Mouse (Mus musculus) lung, embryonic 16.5 days (tissue): ENCODE measurements around the gene Cldn6. TPM values are rescaled to one million over a fixed set of nuclear protein-coding genes. Genes with fewer than 3 reads are reported as not detected.
A peak's percentile ranks its signal among the peaks of the same experiment; 100 is the strongest.

Experiments
- ATAC-seq: fragments of 200-750 bp; cut with Nextera tagmentation; 2 replicates; pipeline ENCODE4 v1.8.0; 2017; ENCODE audit warnings: low read depth, mild to moderate bottlenecking, moderate library complexity
- H3K27ac ChIP-seq: fragments of 300-500 bp; sonication (generic); 2 replicates; pipeline ENCODE4 v1.5.1; 2014; ENCODE audit warnings: mild to moderate bottlenecking, control low read depth, low read length
- H3K27me3 ChIP-seq: fragments of 300-500 bp; sonication (generic); 2 replicates; pipeline ENCODE4 v1.6.1; 2014; ENCODE audit warnings: low read depth, low read length, mixed read lengths; ENCODE audit not compliant: control insufficient read depth, insufficient read depth
- H3K36me3 ChIP-seq: fragments of 300-500 bp; sonication (generic); 2 replicates; pipeline ENCODE4 v1.6.1; 2014; ENCODE audit warnings: low read length; ENCODE audit not compliant: control insufficient read depth, insufficient read depth
- H3K4me1 ChIP-seq: fragments of 300-500 bp; sonication (generic); replicated peaks from 2 replicates; pipeline ENCODE4 v1.6.1; 2014; ENCODE audit warnings: low read length, mixed read lengths; ENCODE audit not compliant: control insufficient read depth, insufficient read depth
- H3K4me2 ChIP-seq: fragments of 300-500 bp; sonication (generic); 2 replicates; pipeline ENCODE4 v1.6.1; 2014; ENCODE audit warnings: low read depth, low read length, control low read depth
- H3K4me3 ChIP-seq: fragments of 300-500 bp; sonication (generic); 2 replicates; pipeline ENCODE4 v1.5.1; 2014; ENCODE audit warnings: mild to moderate bottlenecking, low read length, control low read depth
- H3K9ac ChIP-seq: fragments of 300-500 bp; sonication (generic); 2 replicates; pipeline ENCODE4 v1.6.1; 2014; ENCODE audit warnings: low read length, control low read depth
- H3K9me3 ChIP-seq: fragments of 300-500 bp; sonication (generic); 2 replicates; pipeline ENCODE4 v1.6.1; 2016; ENCODE audit warnings: low read length; ENCODE audit not compliant: control insufficient read depth
- WGBS: fragments of 180-500 bp; shearing (Covaris S2); extraction: QIAGEN DNeasy Blood & Tissue Kit; methylation state at CpG from one replicate; pipeline ENCODE4 v1.1.7; 2014; 5-methylcytosine and 5-hydroxymethylcytosine counted together
- polyA plus RNA-seq: library from polyadenylated mRNA; unstranded; fragments of >200 nt; fragmentation: Nextera tagmentation; extraction: Ambion mirVana; gene quantifications from 2 replicates; pipeline ENCODE4 v1.2.1, GENCODE M21; 2015

Cldn6 gene
- polyA plus RNA-seq, 1 experiment from 2014 or later = 206 TPM

DNA sequence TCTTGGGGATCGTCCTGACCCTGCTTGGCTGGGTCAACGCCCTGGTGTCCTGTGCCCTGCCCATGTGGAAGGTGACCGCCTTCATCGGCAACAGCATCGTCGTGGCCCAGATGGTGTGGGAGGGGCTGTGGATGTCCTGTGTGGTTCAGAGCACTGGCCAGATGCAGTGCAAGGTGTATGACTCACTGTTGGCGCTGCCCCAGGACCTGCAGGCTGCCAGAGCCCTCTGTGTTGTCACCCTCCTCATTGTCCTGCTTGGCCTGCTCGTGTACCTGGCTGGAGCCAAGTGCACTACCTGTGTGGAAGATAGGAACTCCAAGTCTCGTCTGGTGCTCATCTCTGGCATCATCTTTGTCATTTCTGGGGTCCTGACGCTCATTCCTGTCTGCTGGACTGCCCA lies 2.0 kb downstream of the Cldn6 start:
- peaks cover 42% of the 10 kb centered on the region for H3K27me3 ChIP-seq
- no peak overlapping the region for H3K27ac ChIP-seq
- peaks cover 26% of the 10 kb centered on the region for H3K4me1 ChIP-seq
- H3K9me3 ChIP-seq = no peaks in the 10 kb centered on the region
- H3K36me3 ChIP-seq = no peaks in the 10 kb centered on the region
- no peak for ATAC-seq
- 0 out of 2 replicates have a peak overlapping the region, but pooled peaks have one; percentile 5 for H3K4me3 ChIP-seq
- 43% methylated on average over 10 of the region's 10 CpGs for WGBS
- H3K4me2 ChIP-seq = peak overlapping the region; percentile 55
- no peak overlapping the region for H3K9ac ChIP-seq

DNA sequence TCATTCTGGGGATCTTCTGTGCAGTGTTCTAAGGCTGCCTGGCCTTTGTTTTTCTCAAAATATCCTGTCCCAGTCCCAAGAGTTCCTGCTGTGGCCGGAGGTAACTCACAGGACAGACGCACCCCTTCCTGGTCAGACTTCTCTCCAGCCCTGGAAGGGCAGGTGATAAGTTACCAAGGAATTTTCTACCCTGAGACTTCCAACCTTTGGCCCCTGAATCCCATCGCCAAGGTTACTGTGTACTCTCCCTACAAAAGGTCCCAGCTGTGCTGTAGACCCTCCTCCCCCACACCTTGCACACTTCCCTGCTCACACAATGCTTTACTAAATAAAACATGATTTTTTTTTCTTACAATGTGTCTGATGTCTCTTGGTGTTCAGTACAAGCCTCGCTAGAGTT lies 3.0 kb downstream of the Cldn6 start:
- H3K9me3 ChIP-seq = no peaks in the 10 kb centered on the region
- no peak overlapping the region for H3K27ac ChIP-seq
- no peak overlapping the region for H3K9ac ChIP-seq
- ATAC-seq = no peak
- 33% methylated on average over 4 of the region's 4 CpGs for WGBS
- H3K4me1 ChIP-seq = peaks cover 20% of the 10 kb centered on the region
- peaks cover 42% of the 10 kb centered on the region for H3K27me3 ChIP-seq
- H3K4me2 ChIP-seq = no peak overlapping the region
- no peak overlapping the region for H3K4me3 ChIP-seq
- H3K36me3 ChIP-seq = no peaks in the 10 kb centered on the region

DNA sequence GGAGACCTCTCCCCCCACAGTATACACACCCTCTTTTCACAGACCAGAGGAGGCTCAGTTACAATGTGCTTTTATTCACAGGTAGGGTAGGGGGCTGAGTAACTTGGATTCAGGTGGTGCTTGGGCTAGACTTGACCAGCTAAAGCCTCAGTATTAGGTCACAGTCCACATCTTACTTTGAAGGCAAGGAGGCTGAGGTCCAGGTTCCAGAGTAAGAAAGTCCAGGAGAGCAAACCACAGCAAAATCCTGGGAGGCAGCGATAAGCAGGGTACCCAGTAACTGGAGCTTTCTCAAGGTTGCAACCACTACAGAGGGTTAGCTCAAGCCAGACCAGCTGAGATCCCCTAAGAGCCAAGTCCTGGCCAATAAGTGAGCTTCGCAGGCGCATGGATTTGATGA lies 3.5 kb downstream of the Cldn6 start:
- Histone ChIP-seq H3K27me3 (peaks cover 42% of the 10 kb centered on the region), H3K4me3 (no peak overlapping the region), H3K4me2 (no peak overlapping the region), H3K9ac (no peak overlapping the region), H3K9me3 (no peaks in the 10 kb centered on the region), H3K4me1 (peaks cover 18% of the 10 kb centered on the region), H3K36me3 (no peaks in the 10 kb centered on the region), H3K27ac (no peak overlapping the region)
- 49% methylated on average over 3 of the region's 3 CpGs for WGBS
- no peak for ATAC-seq

DNA sequence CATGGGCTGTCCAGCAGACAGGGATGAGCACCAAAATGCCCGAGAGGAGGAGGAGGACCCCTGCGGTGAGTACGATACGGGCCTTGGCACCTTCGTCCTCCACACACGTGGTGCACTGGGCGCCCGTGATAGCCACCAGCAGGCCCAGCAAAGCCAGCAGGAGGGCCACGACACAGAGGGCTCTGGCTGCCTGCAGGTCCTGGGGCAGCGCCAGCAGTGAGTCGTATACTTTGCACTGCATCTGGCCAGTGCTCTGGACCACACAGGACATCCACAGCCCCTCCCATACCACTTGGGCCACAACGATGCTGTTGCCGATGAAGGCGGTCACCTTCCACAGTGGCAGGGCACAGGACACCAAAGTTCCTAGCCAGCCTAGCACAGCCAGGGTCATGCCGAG lies 4.2 kb downstream of the Cldn6 start:
- Histone ChIP-seq H3K27ac (0 out of 2 replicates have a peak overlapping the region, but pooled peaks have one; percentile 9), H3K4me3 (no peak overlapping the region), H3K4me2 (no peak overlapping the region), H3K27me3 (peaks cover 42% of the 10 kb centered on the region), H3K9ac (0 out of 2 replicates have a peak overlapping the region, but pooled peaks have one; percentile 22), H3K36me3 (no peaks in the 10 kb centered on the region), H3K9me3 (no peaks in the 10 kb centered on the region), H3K4me1 (peaks cover 15% of the 10 kb centered on the region; the same call in 1 of the 2 replicates)
- no peak for ATAC-seq
- WGBS = 15% methylated on average over 15 of the region's 15 CpGs

DNA sequence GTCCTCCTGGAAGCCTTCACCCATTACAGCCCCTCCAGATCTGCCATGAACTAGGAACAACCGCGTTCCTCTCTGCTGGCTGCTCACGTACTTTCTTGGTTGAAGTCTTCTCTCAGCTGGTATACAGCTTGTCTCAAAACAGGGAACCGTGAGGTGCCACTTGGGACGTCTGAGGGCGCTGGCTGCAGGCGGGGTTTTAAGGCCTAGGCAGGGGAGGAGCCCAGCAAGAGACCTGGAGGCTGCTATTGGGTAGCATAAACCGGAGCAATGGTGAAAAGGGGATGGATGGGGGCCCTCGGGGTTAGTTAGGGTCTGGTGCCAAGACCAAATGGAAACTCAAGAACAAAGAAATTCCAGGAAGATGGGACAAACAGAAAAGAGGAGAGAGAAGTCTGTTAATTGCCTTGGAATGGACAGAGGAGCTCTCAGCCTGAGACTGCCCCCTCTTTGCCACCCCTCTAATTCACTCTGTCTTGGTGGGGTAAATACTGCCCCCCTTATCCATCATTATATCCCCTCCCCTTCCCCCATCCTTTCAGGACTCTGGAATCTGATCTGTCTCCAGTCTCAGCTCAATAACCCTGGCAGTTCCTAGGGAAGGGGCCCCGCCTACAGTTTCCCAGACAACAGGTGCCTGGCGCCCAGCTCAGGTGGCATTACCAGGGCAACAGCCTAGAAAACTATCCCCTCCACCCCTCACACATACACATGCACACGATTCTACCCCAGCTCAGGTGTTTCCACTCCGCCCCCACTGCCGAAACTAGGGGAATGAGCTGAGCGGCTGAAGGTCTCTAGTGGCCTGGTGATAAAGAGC lies 5.0 kb downstream of the Cldn6 start, which contains the start of gene Cldn9:
Gene Cldn9, minus strand, starts transcription at position 171 of the 817 bp plus-strand sequence.
- 0 out of 2 replicates have a peak within 1 kb of the TSS, but pooled peaks have one; percentile 22 for H3K9ac ChIP-seq
- peak within 1 kb of the TSS; percentile 39 for H3K27ac ChIP-seq
- 19% methylated on average over 15 of the region's 15 CpGs for WGBS

DNA sequence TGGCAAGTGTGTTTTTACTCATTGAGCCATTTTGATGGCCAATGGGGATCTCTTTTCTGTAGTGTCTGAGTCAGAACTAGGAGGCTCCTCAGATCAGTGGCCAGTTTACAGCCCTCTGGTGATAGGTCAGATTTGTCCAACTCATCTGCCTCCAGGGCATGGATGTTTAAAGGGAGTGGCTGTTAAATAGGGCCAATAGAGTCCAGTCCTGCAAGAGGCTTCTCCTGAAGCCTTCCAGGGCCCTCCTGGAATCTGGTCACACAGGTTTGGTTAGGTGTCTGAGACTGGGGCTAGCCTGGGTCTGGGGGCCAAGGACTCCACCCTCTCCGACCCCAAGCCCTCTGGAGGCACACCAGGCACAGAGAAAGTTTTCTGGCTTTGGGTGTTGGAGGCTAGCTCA lies 15.4 kb downstream of the Cldn6 start:
- Histone ChIP-seq H3K27ac (peak overlapping the region; percentile 68), H3K4me3 (no peak overlapping the region), H3K4me2 (no peak overlapping the region), H3K27me3 (peaks cover 8% of the 10 kb centered on the region), H3K9ac (no peak overlapping the region), H3K4me1 (peaks cover 12% of the 10 kb centered on the region), H3K36me3 (no peaks in the 10 kb centered on the region), H3K9me3 (no peaks in the 10 kb centered on the region)
- peak; percentile 38; the same call in 1 of the 2 replicates for ATAC-seq
- 44% methylated on average over 1 of the region's 1 CpGs for WGBS

More for the DNA sequence above, 5.0 kb downstream of the Cldn6 start, which contains the start of gene Cldn9:
- ATAC-seq = peak; percentile 84
- Histone ChIP-seq H3K4me2 (no peak within 1 kb of the TSS), H3K27me3 (peaks cover 37% of the 10 kb centered on the region), H3K9me3 (no peaks in the 10 kb centered on the region), H3K4me3 (no peak within 1 kb of the TSS), H3K4me1 (peaks cover 15% of the 10 kb centered on the region; the same call in 1 of the 2 replicates), H3K36me3 (no peaks in the 10 kb centered on the region)

DNA sequence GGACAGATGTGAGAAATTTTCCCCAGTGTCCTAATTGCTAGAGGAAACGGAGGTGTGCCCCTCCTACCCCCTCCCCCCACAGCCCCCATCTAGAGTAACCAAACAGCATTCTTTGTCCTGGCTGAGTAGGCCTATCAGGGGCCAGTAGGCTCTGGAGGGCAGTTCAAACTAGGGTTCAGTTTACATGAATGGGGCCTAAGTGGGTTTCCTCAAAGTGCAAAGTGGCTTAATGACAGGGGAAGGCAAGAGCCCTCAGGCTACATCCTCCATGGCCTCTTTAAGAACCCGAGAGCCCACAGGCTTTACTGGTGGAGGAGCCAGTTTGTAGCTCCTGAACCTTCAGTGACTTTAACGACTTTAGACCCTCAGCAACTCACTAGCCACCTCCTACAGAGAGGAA lies 16.8 kb downstream of the Cldn6 start:
- peak; percentile 78 for ATAC-seq

DNA sequence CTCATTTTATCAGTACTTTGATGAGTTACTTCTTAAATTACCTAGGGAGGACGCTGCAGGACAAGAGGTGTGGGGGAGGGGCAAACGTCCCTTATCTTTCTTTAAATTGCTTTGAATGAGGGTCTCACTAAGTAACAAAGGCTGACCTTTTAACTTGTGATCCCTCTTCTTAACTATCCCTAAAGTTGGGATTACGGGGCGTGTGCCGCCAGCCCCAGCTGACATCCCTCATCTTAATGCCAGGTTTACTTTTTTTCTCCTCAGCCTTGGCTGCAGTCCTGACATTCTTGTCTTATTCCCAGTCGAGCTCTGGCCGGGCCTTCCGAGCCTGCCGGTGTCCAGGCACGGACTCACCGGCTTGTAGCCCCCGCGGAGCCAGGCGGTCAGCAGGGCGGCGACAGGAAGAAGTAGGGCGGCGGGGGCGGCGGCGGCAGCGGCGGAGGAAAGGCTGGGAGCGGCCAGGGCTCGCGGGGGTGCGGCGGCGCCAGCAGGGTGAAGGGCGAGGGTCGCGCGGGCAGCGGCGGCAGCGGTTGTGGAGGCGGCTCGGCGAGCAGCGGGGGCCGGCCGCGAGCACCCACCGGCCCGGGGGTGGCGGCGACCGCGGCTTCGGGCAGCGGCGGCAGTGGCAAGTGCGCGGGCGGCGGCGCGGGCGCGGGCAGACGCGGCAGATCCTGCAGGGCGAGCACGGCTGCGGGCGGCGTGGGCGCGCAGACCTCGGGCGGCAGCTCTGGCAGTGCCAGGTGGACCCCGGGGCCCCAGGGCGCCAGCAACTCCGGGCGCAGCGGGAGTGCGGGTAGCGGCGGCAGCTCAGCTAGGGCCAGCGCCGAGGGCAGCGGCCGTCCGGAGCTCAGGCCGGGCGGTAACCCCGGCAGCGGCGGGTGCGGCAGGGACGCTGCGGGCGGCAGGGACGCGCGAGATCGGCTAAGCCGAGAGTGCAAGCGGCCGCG lies 20.4 kb downstream of the Cldn6 start:
- Histone ChIP-seq H3K4me2 (peak overlapping the region; percentile 99), H3K4me1 (peaks cover 14% of the 10 kb centered on the region), H3K36me3 (no peaks in the 10 kb centered on the region), H3K9ac (peak overlapping the region; percentile 61), H3K27me3 (peaks cover 16% of the 10 kb centered on the region), H3K27ac (no peak overlapping the region), H3K4me3 (peak overlapping the region; percentile 71), H3K9me3 (no peaks in the 10 kb centered on the region)
- ATAC-seq = peak; percentile 40
- WGBS = 2% methylated on average over 51 of the region's 101 CpGs

More for the DNA sequence above, 16.8 kb downstream of the Cldn6 start:
- Histone ChIP-seq H3K4me3 (no peak overlapping the region), H3K27me3 (peaks cover 12% of the 10 kb centered on the region), H3K9me3 (no peaks in the 10 kb centered on the region), H3K4me1 (peaks cover 14% of the 10 kb centered on the region), H3K4me2 (no peak overlapping the region), H3K27ac (peak overlapping the region; percentile 71), H3K9ac (no peak overlapping the region), H3K36me3 (no peaks in the 10 kb centered on the region)
- WGBS = 21% methylated on average over 3 of the region's 3 CpGs
